Mouse (Mus musculus) lung, adult 2 months (tissue): ENCODE results near the gene Thada.

Experiments used
- CTCF ChIP-seq: fragments of 200-500 bp; IDR thresholded peaks from 2 replicates; pipeline ENCODE4 v1.5.1; 2011; ENCODE audit warnings: mild to moderate bottlenecking, low read length, control low read depth; ENCODE audit not compliant: insufficient read depth
- POLR2A ChIP-seq: fragments of 200-500 bp; IDR thresholded peaks from 2 replicates; pipeline ENCODE4 v1.6.1; 2011; ENCODE audit warnings: low read depth, mild to moderate bottlenecking, control low read depth, low read length, borderline replicate concordance; ENCODE audit errors: extremely low read depth

DNA sequence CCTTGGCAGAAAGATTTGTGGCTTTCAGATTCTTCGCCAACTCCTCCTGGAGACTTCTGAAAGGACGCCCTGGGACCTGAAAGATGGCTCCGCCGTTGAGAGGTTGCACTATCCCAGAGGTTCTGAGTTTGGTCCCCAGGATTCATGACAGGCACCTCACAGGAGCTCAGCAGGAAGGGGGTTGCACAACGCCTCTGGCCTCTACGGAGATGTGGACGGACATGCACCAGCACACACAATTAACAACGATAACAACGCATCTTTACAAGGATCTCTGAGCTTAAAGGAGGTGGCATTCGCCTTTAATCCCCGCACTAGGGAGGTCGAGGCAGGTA lies 307.6 kb downstream of the Thada start:
- no peak for TF ChIP-seq CTCF
- TF ChIP-seq POLR2A, result no peak
